Mouse (Mus musculus) CD8-positive naive resting alpha-beta T cell, adult 57 days (primary cell): ENCODE data around the gene Tmem238l. TPM values are rescaled to one million over a fixed set of nuclear protein-coding genes. Genes with fewer than 3 reads are reported as not detected.

Experiments
- total RNA-seq: library from RNA; stranded (reverse); gene quantifications from one replicate; pipeline ENCODE4 v1.2.4, GENCODE M21; 2023

Gene Tmem238l
- total RNA-seq = not detected

GRCm38 (mm10) chr11:66956303-66956702 lies at the start of gene Tmem238l:
Gene Tmem238l (plus strand): TSS chr11:66956638.

GRCm38 (mm10) chr11:66911811-66912210 lies 44.6 kb upstream of the Tmem238l start, which contains the start of gene Pirt:
Gene Pirt (plus strand): TSS chr11:66911981.

Other genes with a start within 250 kb of the Tmem238l start
- gene Pirt, start 44.7 kb upstream of the Tmem238l start, total RNA-seq = not detected
- 0.64 TPM for gene Tmem220, start 68.5 kb downstream of the Tmem238l start, total RNA-seq
- 41.7 TPM for gene Adprm, start 96.0 kb downstream of the Tmem238l start, total RNA-seq
- 13.0 TPM for gene Sco1, start 96.0 kb downstream of the Tmem238l start, total RNA-seq
- gene Myh3, start 121.7 kb downstream of the Tmem238l start, total RNA-seq = not detected
- gene Myh2, start 214.4 kb downstream of the Tmem238l start, total RNA-seq = not detected
- gene Myh1, start 243.4 kb downstream of the Tmem238l start, total RNA-seq = not detected